Mouse (Mus musculus): ENCODE data around the gene Emilin2.

Emilin2 gene

GRCm38 (mm10) chr17:71234041-71234594, 77.7 kb downstream of the Emilin2 start:
- in situ Hi-C loops (cut with MboI, MseI): no loop called here

GRCm38 (mm10) chr17:71233210-71233609, 78.6 kb downstream of the Emilin2 start:
- in situ Hi-C loops (cut with MboI, MseI): no loop called here

- in situ Hi-C loops (cut with MboI, MseI): no loop called here
Observed at GRCm38 (mm10) chr17:71231998-71232397, 79.8 kb downstream of the Emilin2 start.

GRCm38 (mm10) chr17:71230108-71230709, 81.6 kb downstream of the Emilin2 start:
- in situ Hi-C loops (cut with MboI, MseI): no loop called here

GRCm38 (mm10) chr17:71228651-71229050, 83.1 kb downstream of the Emilin2 start:
- in situ Hi-C loops (cut with MboI, MseI): loop anchor here (10.0 kb wide), 1 partner anchor 164 kb away; no protein-coding TSS in a partner anchor

GRCm38 (mm10) chr17:71227128-71227895, 84.5 kb downstream of the Emilin2 start:
- in situ Hi-C loops (cut with MboI, MseI): loop anchor here (10.0 kb wide), 1 partner anchor 163 kb away; no protein-coding TSS in a partner anchor

GRCm38 (mm10) chr17:71225091-71225490, 86.7 kb downstream of the Emilin2 start:
- in situ Hi-C loops (cut with MboI, MseI): loop anchor here (10.0 kb wide), 1 partner anchor 160 kb away; no protein-coding TSS in a partner anchor

GRCm38 (mm10) chr17:71224521-71224920, 87.3 kb downstream of the Emilin2 start:
- in situ Hi-C loops (cut with MboI, MseI): loop anchor here (10.0 kb wide), 1 partner anchor 160 kb away; no protein-coding TSS in a partner anchor

- in situ Hi-C loops (cut with MboI, MseI): loop anchor here (10.0 kb wide), 1 partner anchor 159 kb away; no protein-coding TSS in a partner anchor
Observed at GRCm38 (mm10) chr17:71223676-71224075, 88.1 kb downstream of the Emilin2 start.

- in situ Hi-C loops (cut with MboI, MseI): loop anchor here (10.0 kb wide), 1 partner anchor 157 kb away; no protein-coding TSS in a partner anchor
Observed at GRCm38 (mm10) chr17:71221383-71221782, 90.4 kb downstream of the Emilin2 start.

GRCm38 (mm10) chr17:71217111-71217685, 94.6 kb downstream of the Emilin2 start:
- in situ Hi-C loops (cut with MboI, MseI): no loop called here

- in situ Hi-C loops (cut with MboI, MseI): no loop called here
Observed at GRCm38 (mm10) chr17:71216263-71216662, 95.5 kb downstream of the Emilin2 start.

GRCm38 (mm10) chr17:71215241-71215839, 96.4 kb downstream of the Emilin2 start:
- in situ Hi-C loops (cut with MboI, MseI): no loop called here

GRCm38 (mm10) chr17:71214514-71215240, 97.1 kb downstream of the Emilin2 start:
- in situ Hi-C loops (cut with MboI, MseI): no loop called here

GRCm38 (mm10) chr17:71213666-71214065, 98.1 kb downstream of the Emilin2 start:
- in situ Hi-C loops (cut with MboI, MseI): no loop called here

- in situ Hi-C loops (cut with MboI, MseI): no loop called here
Observed at GRCm38 (mm10) chr17:71211962-71212646, 99.7 kb downstream of the Emilin2 start.

GRCm38 (mm10) chr17:71209936-71210335, 101.8 kb downstream of the Emilin2 start:
- in situ Hi-C loops (cut with MboI, MseI): no loop called here

GRCm38 (mm10) chr17:71208921-71209320, 102.9 kb downstream of the Emilin2 start:
- in situ Hi-C loops (cut with MboI, MseI): no loop called here

GRCm38 (mm10) chr17:71208376-71208775, 103.4 kb downstream of the Emilin2 start:
- in situ Hi-C loops (cut with MboI, MseI): no loop called here

GRCm38 (mm10) chr17:71207268-71207667, 104.5 kb downstream of the Emilin2 start:
- in situ Hi-C loops (cut with MboI, MseI): no loop called here
